Mouse (Mus musculus) adrenal gland, adult 2 months (tissue): ENCODE data around the gene Fam163a. TPM values are rescaled to one million over a fixed set of nuclear protein-coding genes. Genes with fewer than 3 reads are reported as not detected.
A peak's percentile ranks its signal among the peaks of the same experiment; 100 is the strongest.
"Not testable (repeated sequence)": the region's sequence is repeated elsewhere in the genome, so short reads cannot be mapped to it uniquely, and the experiment has no call there.

Source experiments
- DNase-seq: peaks from one replicate; pipeline ENCODE4 v3.0.0; 2021
- long read RNA-seq: library from polyadenylated mRNA; stranded (forward); transcript quantifications from one replicate; pipeline ENCODE4 v2.0.0, GENCODE M21; 2021
- polyA plus RNA-seq: library from polyadenylated mRNA; depleted of rRNA; stranded (reverse); fragments of >200 nt; gene quantifications from 2 replicates; pipeline ENCODE4 v1.2.3, GENCODE M21; 2012; rRNA removed
- total RNA-seq, 2 experiments: library from RNA; stranded (reverse); gene quantifications; 2 replicates each; pipeline ENCODE4 v1.2.3; 2021

The Fam163a gene
- total RNA-seq (10 to 100 TPM in 1 of 2 experiments, 1 to 10 TPM in 1; 9.1 to 15.7 TPM), polyA plus RNA-seq (4.3 and 4.9 TPM in 2 replicates)
- long read RNA-seq, partial matches to known transcripts = 3 of 24 reads
- long read RNA-seq, other reads (novel, unspliced or antisense) = 21 of 24 reads

- DNase-seq = peak; percentile 31
Measured at GRCm38 (mm10) chr1:156204656-156205131, at the start of gene Fam163a. Gene Fam163a (minus strand): TSS chr1:156205026.

- DNase-seq = not testable (repeated sequence)
Measured at GRCm38 (mm10) chr1:156251096-156251495, 46.3 kb upstream of the Fam163a start.

DNA sequence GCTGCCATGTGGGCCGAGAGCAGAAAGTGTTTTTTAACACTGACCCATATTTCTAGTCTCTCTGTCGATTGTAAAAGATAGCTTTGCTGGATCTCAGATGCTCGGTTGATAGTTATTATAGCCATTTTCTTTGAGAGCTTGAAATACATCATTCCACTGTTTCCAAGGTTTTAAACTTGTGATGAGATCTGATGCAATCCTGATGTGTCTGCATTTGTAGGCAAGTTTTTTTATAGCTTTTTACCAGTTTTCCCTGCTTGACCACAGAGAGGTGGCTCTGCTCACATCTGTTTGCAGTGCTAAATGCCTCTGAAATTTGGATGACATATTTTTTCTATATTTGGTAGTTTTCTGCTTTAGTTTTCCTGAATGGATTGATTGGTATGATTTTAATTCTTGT is 43.1 kb upstream of the Fam163a start:
- no peak for DNase-seq

- DNase-seq = peak; percentile 49
Measured at GRCm38 (mm10) chr1:156241713-156242348, 37.0 kb upstream of the Fam163a start.

- DNase-seq = no peak
Measured at GRCm38 (mm10) chr1:156241035-156241434, 36.2 kb upstream of the Fam163a start.

DNA sequence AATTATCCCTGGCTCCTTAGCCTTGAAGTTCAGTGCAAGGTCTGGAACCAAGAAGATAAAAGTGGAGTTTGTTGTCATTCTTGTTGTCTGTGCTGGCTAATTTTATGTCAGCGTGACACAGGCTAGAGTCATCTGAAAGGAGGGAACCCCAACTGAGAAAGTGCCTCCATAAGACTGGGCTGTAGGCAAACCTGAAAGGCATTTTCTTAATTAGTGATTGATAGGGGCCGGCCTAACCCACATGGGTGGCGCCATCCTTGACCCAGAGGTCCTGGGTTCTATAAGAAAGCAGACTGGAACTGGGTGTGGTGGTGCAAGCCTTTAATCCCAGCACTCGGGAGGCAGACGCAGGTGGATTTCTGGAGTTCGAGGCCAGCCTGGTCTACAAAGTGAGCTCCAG is 26.3 kb upstream of the Fam163a start:
- DNase-seq = no peak

DNA sequence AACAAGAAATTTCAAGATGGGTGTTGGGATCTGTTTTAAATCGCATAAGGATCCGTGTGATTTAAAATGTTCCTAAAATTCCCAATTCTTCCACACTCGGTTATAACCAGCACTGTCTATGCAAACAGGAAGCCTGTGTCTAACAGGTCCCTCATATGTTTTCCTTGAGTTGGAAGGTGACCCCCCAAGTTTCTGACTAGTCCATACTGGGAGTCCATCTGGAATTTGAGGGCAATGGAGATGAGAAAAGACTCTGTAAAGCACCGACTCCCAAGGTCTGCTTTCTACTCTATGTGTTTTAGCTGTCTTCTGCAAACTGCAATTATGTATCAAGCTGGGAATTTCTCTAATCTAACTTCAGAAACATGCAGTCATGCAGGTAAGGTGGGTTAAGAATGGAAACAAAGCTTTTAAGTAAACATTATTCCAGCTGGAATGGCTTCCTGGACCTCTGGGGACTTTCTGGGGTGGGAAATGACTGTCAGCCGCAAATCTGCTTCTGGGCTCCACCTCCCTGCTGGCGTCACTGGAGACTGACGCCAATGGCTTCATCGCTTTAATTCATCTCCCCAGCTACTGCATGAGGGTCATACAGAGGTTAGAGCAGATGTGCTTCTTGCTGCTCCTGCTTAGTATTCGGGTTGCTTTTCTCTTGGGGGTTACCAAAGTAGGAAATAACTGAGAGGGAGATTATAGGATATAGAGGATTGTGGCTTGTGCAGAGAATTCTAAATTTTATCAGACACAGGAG is 25.7 kb upstream of the Fam163a start:
- DNase-seq = peak; percentile 21

DNA sequence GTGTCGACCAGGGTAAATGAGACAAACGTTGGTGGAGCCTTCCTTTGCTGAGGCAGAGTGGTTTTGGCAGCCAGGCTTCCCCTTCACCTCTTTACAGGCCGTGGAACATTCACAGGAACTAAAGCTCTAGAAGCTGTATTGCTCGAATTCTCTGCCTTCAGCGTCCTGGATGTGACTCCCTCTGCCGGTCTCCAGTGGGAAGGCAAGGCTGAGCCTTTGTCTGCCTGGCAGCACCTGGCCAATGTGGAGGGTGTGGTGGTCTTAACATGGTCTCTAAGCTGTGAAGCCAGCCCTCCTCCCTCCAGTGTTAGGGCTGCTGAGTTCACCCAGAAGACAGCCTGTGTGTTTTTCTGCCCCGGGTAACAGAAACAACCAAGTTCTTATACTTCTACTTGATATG is 24.6 kb upstream of the Fam163a start:
- DNase-seq = peak; percentile 60

DNA sequence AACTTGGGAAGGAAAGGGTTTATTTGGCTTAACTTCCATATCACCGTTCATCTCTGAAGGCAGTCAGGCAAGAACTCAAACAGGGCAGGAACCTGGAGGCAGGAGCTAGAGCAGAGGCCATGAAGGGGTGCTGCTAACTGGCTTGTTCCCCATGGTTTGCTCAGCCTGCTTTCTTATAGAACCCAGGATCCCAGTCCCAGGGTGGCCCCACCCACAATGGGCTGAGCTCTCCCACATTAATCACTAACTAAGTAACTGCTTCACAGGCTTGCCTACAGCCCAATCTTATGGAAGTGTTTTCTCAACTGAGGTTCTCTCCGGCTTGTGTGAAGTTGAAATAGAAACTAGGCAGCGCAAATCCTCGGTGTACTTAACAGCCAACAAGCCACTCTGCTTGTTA is 23.9 kb upstream of the Fam163a start:
- DNase-seq = no peak

GRCm38 (mm10) chr1:156226903-156227302 is 22.1 kb upstream of the Fam163a start:
- no peak for DNase-seq

GRCm38 (mm10) chr1:156222205-156223000 is 17.6 kb upstream of the Fam163a start:
- no peak for DNase-seq

DNA sequence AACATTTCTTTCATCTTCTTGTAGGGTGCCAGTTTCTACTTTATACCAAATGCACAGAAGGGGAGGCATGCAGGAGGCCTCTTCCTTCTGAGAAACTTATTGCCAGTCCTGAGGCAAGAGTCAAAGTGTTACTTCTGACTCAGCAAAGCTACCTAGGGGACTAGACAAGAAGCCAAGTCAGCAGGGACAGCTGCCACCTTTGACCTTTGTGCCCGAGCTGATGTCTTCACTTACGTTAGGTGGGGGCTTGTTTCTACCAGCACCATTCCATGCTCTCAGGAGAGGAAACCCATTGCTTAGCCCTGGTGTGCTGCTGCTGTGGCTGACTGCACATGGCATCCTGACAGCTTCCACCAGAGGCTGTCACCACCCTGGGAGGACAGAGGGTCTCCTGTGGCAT is 16.5 kb upstream of the Fam163a start:
- no peak for DNase-seq

GRCm38 (mm10) chr1:156218573-156218972 is 13.7 kb upstream of the Fam163a start:
- DNase-seq = peak; percentile 33

GRCm38 (mm10) chr1:156217941-156218340 is 13.1 kb upstream of the Fam163a start:
- peak; percentile 48 for DNase-seq

DNA sequence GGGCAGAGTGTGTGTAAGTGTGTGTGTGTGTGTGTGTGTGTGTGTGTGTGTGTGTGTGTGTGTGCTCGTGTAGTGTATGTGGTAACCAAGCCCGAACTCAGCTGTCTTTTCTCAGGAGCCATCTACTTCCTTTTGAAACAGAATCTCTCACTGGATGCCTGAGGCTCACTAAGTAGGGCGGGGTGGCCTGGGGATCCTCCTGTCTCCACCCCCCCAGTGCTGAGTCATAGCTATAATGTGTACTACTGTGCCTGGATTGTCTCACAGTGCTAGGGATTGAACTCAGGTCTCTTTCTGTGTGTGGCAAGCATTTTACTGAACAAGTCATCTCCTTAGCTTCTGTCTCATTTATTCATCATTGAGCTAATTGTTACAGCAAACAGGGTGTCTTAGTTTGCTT is 12.6 kb upstream of the Fam163a start:
- DNase-seq = peak; percentile 76

GRCm38 (mm10) chr1:156216249-156216648 is 11.4 kb upstream of the Fam163a start:
- no peak for DNase-seq

GRCm38 (mm10) chr1:156214651-156215050 is 9.8 kb upstream of the Fam163a start:
- DNase-seq = no peak

- DNase-seq = no peak
Measured at GRCm38 (mm10) chr1:156212923-156213322, 8.1 kb upstream of the Fam163a start.

DNA sequence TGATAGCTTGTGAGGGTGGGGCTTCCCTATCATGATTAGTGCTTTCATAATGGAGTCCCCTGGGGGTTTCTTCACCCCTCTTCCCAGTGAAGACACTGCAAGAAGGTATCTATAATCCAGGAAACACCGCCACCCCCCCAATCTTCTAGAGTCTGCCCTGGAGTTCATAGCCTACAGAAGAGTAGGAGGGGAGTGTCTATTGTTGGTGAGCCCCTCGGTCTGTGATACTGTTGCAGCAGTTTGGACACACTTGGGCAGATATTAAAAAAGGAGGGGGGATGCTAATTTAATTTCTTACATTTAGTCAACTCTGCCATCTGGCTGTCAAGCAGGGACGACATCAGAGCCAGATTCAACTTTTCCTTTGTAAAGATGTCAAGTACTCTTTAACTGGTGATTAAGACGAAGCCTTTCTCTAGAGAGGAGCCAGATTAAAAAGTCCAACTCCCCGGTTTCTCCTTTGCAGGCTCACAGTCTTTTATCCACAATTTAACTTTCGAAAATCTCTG is 7.0 kb upstream of the Fam163a start:
- DNase-seq = no peak

DNA sequence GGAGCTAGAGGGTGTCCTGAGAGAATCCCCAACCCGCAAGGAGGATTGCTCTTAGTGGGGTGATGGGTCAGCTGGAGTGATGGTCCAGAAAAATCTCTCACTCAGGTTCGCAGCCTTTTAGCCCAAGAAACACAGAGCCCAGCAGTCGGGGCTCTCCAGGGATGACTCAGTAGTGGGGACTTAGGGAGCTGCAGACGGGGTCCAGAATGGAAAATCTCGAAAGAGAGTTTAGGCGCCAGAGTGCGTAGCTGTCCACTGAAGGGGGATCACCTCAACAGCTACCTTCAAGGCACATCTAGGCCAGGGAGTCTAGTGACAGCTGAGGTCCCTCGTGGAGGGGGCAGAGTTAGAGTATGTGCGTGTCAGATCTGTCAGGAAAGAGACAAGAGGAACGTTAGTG is 338 bp upstream of the Fam163a start:
- no peak for DNase-seq

DNA sequence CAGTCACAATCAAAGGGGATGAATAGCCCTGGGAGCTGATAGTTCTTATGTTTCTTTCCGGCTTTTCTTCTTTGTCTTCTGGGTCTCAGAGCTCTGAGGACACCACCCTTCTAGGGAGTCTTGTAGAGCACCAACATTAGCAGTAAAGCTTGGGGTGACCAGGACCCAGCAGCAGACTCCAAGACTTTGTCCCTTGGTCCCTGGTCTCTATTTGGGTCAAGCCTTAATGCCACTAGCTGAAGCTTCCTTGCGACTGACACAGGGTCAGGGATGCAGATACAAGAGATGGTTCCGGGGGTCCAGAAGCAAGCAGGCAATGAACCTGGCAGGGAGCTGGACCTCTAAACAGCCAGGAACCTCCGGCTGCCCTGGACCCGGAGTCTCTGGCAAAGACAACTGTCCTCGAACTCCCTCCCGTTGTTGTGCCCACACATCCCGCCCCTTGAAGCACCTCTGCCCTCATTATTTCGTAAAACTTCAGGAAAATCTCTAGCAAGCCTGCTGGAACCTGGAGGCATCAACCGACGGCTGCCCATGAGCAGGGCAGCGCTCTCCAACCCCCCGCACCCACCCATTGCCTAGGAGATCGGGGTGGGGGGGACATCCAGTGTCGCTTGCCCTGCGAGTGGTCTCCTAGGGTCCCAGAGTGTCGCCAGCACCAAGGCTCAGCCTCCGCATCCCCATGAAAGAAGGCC is 718 bp downstream of the Fam163a start:
- DNase-seq = no peak

DNA sequence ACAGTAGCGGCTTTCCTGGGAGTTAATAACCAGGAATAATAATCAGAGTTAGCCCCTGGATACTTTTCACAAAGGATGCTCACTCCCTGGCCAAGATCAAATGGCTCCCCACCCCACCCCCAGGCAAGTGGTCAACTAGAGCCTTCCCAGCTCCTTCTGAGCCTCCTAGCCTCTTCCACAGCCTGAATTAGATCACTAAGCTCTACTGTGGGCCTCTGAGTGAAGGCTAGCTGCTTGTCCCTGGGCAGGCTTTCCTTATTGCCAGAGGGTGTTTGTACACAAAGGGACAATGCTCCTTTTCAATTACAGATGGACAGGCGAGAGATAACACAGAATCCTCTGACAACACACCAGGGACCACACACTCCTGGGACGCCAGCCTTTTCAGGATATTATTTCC is 2.2 kb downstream of the Fam163a start:
- DNase-seq = no peak
